Mouse (Mus musculus) olfactory bulb, adult 2 months (tissue): Measurements from ENCODE around the gene Selenbp1. TPM values are rescaled to one million over a fixed set of nuclear protein-coding genes. Genes with fewer than 3 reads are reported as not detected.
"Not testable (repeated sequence)": the region's sequence is repeated elsewhere in the genome, so short reads cannot be mapped to it uniquely, and the experiment has no call there.

Source experiments
- H3K27ac ChIP-seq: fragments of 200-500 bp; 2 replicates; pipeline ENCODE4 v1.5.1; 2012; ENCODE audit warnings: low read depth, low read length; ENCODE audit not compliant: insufficient read depth
- H3K4me1 ChIP-seq: fragments of 200-500 bp; 2 replicates; pipeline ENCODE4 v1.6.1; 2012; ENCODE audit warnings: low read length; ENCODE audit not compliant: control insufficient read depth, insufficient read depth
- H3K4me3 ChIP-seq: fragments of 200-500 bp; 2 replicates; pipeline ENCODE4 v1.5.1; 2012; ENCODE audit warnings: mild to moderate bottlenecking, low read depth, low read length, moderate library complexity; ENCODE audit not compliant: insufficient read depth
- CTCF ChIP-seq: fragments of 200-500 bp; IDR thresholded peaks from 2 replicates; pipeline ENCODE4 v1.5.1; 2012; ENCODE audit warnings: low read depth, mild to moderate bottlenecking, low read length, moderate library complexity; ENCODE audit not compliant: insufficient read depth
- POLR2A ChIP-seq: fragments of 200-500 bp; IDR thresholded peaks from 2 replicates; pipeline ENCODE4 v1.6.1; 2012; ENCODE audit warnings: mild to moderate bottlenecking, low read depth, low read length, moderate library complexity; ENCODE audit not compliant: insufficient read depth
- WGBS: fragments of 180-500 bp; shearing (Covaris S2); methylation state at CpG from one replicate; pipeline ENCODE4 v1.1.7; 2018; 5-methylcytosine and 5-hydroxymethylcytosine counted together
- polyA plus RNA-seq: library from polyadenylated mRNA; stranded (reverse); fragments of >200 nt; gene quantifications from 2 replicates; pipeline ENCODE4 v1.2.4, GENCODE M21; 2012; ENCODE audit warnings: low replicate concordance; ENCODE audit not compliant: missing spikeins, insufficient read depth, insufficient read length

Selenbp1 gene
- polyA plus RNA-seq, 1 experiment, result not detected

GRCm38 (mm10) chr3:94933604-94934003 is 748 bp downstream of the Selenbp1 start:
- not testable (repeated sequence) for H3K4me1 ChIP-seq, H3K27ac ChIP-seq, H3K4me3 ChIP-seq
- WGBS, result no CpG with 5 or more reads among the region's 2 CpGs

- not testable (repeated sequence) for H3K27ac ChIP-seq, H3K4me1 ChIP-seq, H3K4me3 ChIP-seq
- WGBS, result over 99% methylated on average over 3 of the region's 3 CpGs
These were observed 1.7 kb downstream of the Selenbp1 start for GRCm38 (mm10) chr3:94934564-94934963.

GRCm38 (mm10) chr3:94935332-94935731 is 2.5 kb downstream of the Selenbp1 start:
- H3K27ac ChIP-seq, H3K4me1 ChIP-seq, H3K4me3 ChIP-seq: not testable (repeated sequence)
- 91% methylated on average over 3 of the region's 3 CpGs for WGBS

- H3K27ac ChIP-seq, H3K4me3 ChIP-seq, H3K4me1 ChIP-seq: not testable (repeated sequence)
- 85% methylated on average over 5 of the region's 5 CpGs for WGBS
These were observed 3.3 kb downstream of the Selenbp1 start for GRCm38 (mm10) chr3:94936147-94936546.

GRCm38 (mm10) chr3:94937194-94937593 is 4.3 kb downstream of the Selenbp1 start:
- not testable (repeated sequence) for H3K4me1 ChIP-seq, H3K27ac ChIP-seq, H3K4me3 ChIP-seq
- 96% methylated on average over 7 of the region's 7 CpGs for WGBS

- not testable (repeated sequence) for H3K4me3 ChIP-seq, H3K27ac ChIP-seq, H3K4me1 ChIP-seq
- 82% methylated on average over 9 of the region's 9 CpGs for WGBS
These were observed 7.2 kb downstream of the Selenbp1 start for GRCm38 (mm10) chr3:94940033-94940432.

- WGBS, result 89% methylated on average over 9 of the region's 9 CpGs
- H3K27ac ChIP-seq, H3K4me3 ChIP-seq, H3K4me1 ChIP-seq: not testable (repeated sequence)
These were observed 9.5 kb downstream of the Selenbp1 start for GRCm38 (mm10) chr3:94942211-94942967.

GRCm38 (mm10) chr3:94943706-94944105 is 10.8 kb downstream of the Selenbp1 start:
- not testable (repeated sequence) for H3K4me1 ChIP-seq, H3K27ac ChIP-seq, H3K4me3 ChIP-seq
- WGBS, result 22% methylated on average over 4 of the region's 4 CpGs

- Histone ChIP-seq H3K4me1 (peaks cover 4% of the 10 kb centered on the region; the same call in 1 of the 2 replicates), H3K27ac (no peak overlapping the region), H3K4me3 (no peak overlapping the region)
- 79% methylated on average over 3 of the region's 3 CpGs for WGBS
- TF ChIP-seq CTCF (no peak), POLR2A (no peak)
These were observed 15.3 kb downstream of the Selenbp1 start for GRCm38 (mm10) chr3:94948066-94948614.

- no peak overlapping the region for H3K4me3 ChIP-seq
- H3K27ac ChIP-seq, result no peak overlapping the region
- 55% methylated on average over 3 of the region's 3 CpGs for WGBS
- peaks cover 4% of the 10 kb centered on the region; the same call in 1 of the 2 replicates for H3K4me1 ChIP-seq
- TF ChIP-seq POLR2A, result no peak
- TF ChIP-seq CTCF, result no peak
These were observed 16.8 kb downstream of the Selenbp1 start for GRCm38 (mm10) chr3:94949645-94950044.

- 33% methylated on average over 5 of the region's 5 CpGs for WGBS
- TF ChIP-seq POLR2A (no peak), CTCF (no peak)
- Histone ChIP-seq H3K4me3 (no peak overlapping the region), H3K27ac (no peak overlapping the region), H3K4me1 (peaks cover 18% of the 10 kb centered on the region)
These were observed 19.9 kb downstream of the Selenbp1 start for GRCm38 (mm10) chr3:94952806-94953205.
